8 mouse cellular contexts compared by ENCODE assay signal in genomic region chr11:44665156-44665682, GRCm38 (mm10). TPM values are rescaled to one million over a fixed set of nuclear protein-coding genes. Genes with fewer than 3 reads are reported as not detected.
DNase-seq lines count a peak whose midpoint lies in the region; ATAC-seq lines count a peak whose summit lies in the region.

No protein-coding gene starts in this region.

- H3K27ac ChIP-seq in heart, embryonic 13.5 days (replicated peaks) = peak overlapping the region; percentile 74
- H3K27ac ChIP-seq in kidney, embryonic 15.5 days = peak overlapping the region; percentile 76

- H3K4me1 ChIP-seq in heart, embryonic 13.5 days = peaks cover 21% of the 10 kb centered on the region
- peaks cover 32% of the 10 kb centered on the region for H3K4me1 ChIP-seq in kidney, embryonic 15.5 days

- peak; percentile 29 for DNase-seq in ovary, postnatal 10 days (ENCODE audit: low spot score)
- no peak for DNase-seq in ovary, postnatal 14 days (ENCODE audit: low spot score)
- DNase-seq in embryo, embryonic 9.5 days (ENCODE audit: extremely low spot score) = peak; percentile 77
- DNase-seq in lung, postnatal 10 days = peak; percentile 53
- peak; percentile 50 for DNase-seq in splenic B cell, adult 2 months (ENCODE audit: low read depth, low spot score)
- no peak for DNase-seq in layer of hippocampus, adult 9-11 months

- WGBS in heart, embryonic 13.5 days = 4% methylated on average over 18 of the region's 18 CpGs
- 1% methylated on average over 18 of the region's 18 CpGs for WGBS in kidney, embryonic 15.5 days

- peak overlapping the region; percentile 72 for H3K4me2 ChIP-seq in heart, embryonic 13.5 days
- H3K4me2 ChIP-seq in kidney, embryonic 15.5 days = peak overlapping the region; percentile 58

- peak; percentile 63 for ATAC-seq in heart, embryonic 13.5 days (ENCODE audit: extremely low read depth, insufficient number of reproducible peaks, low FRiP score, low TSS enrichment)
- peak; percentile 83 for ATAC-seq in kidney, embryonic 15.5 days (replicated peaks; ENCODE audit: low FRiP score)

- H3K27me3 ChIP-seq in heart, embryonic 13.5 days (replicated peaks) = no peaks in the 10 kb centered on the region
- no peaks in the 10 kb centered on the region for H3K27me3 ChIP-seq in kidney, embryonic 15.5 days
- H3K27me3 ChIP-seq in splenic B cell, adult 2 months (ENCODE audit: control insufficient read depth, insufficient read depth, low read length, poor library complexity, severe bottlenecking) = no peaks in the 10 kb centered on the region

- peak overlapping the region; percentile 77 for H3K9ac ChIP-seq in heart, embryonic 13.5 days
- peak overlapping the region; percentile 24 for H3K9ac ChIP-seq in kidney, embryonic 15.5 days

- H3K4me3 ChIP-seq in heart, embryonic 13.5 days = peak overlapping the region; percentile 42
- H3K4me3 ChIP-seq in kidney, embryonic 15.5 days (replicated peaks) = peak overlapping the region; percentile 25

- no peaks in the 10 kb centered on the region for H3K36me3 ChIP-seq in heart, embryonic 13.5 days
- no peaks in the 10 kb centered on the region for H3K36me3 ChIP-seq in kidney, embryonic 15.5 days
- H3K36me3 ChIP-seq in splenic B cell, adult 2 months (ENCODE audit: control insufficient read depth, insufficient read depth, low read length, poor library complexity, severe bottlenecking) = peaks cover 2% of the 10 kb centered on the region

- H3K9me3 ChIP-seq in heart, embryonic 13.5 days = no peaks in the 10 kb centered on the region
- H3K9me3 ChIP-seq in kidney, embryonic 15.5 days (replicated peaks) = no peaks in the 10 kb centered on the region

RNA-seq across cellular contexts. Expression of gene Ebf1, which starts 48.1 kb away (rescaled TPM):
- polyA plus RNA-seq in heart, embryonic 13.5 days (2015; fragmentation: Nextera tagmentation; extraction: Ambion mirVana) = 12.9 and 13.0 TPM in 2 replicates
- polyA plus RNA-seq in kidney, embryonic 15.5 days (2015; fragmentation: Nextera tagmentation; extraction: Ambion mirVana) = 22.8 and 24.1 TPM in 2 replicates

Comparison
In these comparisons a context has a peak if more than half of its experiments do, and no peak if none do; other contexts are left out.
1. DNase-seq: peak in ovary, postnatal 10 days (single experiment), embryo, embryonic 9.5 days (single experiment), lung, postnatal 10 days (single experiment) and splenic B cell, adult 2 months (single experiment); none in ovary, postnatal 14 days (single experiment) and layer of hippocampus, adult 9-11 months (single experiment).